Mouse (Mus musculus): ENCODE measurements around the gene Ska3. TPM values are rescaled to one million over a fixed set of nuclear protein-coding genes. Genes with fewer than 3 reads are reported as not detected.

Ska3 gene
- polyA plus RNA-seq, 1 experiment from 2014 or later = 26.9 TPM

Small RNAs within 50 kb of the gene (microRNA-seq; reads per million reads assigned to microRNA genes)
- 0.61 reads per million for gene Mir3077

Other genes with a start within 250 kb of the Ska3 start
- gene Xpo4, start 160.8 kb downstream of the Ska3 start, polyA plus RNA-seq (2015; fragmentation: Nextera tagmentation; extraction: Ambion mirVana) = 12.0 TPM in 2 replicates
- not detected in 2 replicates for gene Gm49361, start 80.1 kb downstream of the Ska3 start, polyA plus RNA-seq (2015; fragmentation: Nextera tagmentation; extraction: Ambion mirVana)
- gene Lats2, start 67.8 kb downstream of the Ska3 start, polyA plus RNA-seq (2015; fragmentation: Nextera tagmentation; extraction: Ambion mirVana) = 21.2 and 21.7 TPM in 2 replicates
- 15.7 and 17.3 TPM in 2 replicates for gene Sap18, start 28.0 kb downstream of the Ska3 start, polyA plus RNA-seq (2015; fragmentation: Nextera tagmentation; extraction: Ambion mirVana)
- 123 and 135 TPM in 2 replicates for gene Mrpl57, start within 50 bp of the Ska3 start, polyA plus RNA-seq (2015; fragmentation: Nextera tagmentation; extraction: Ambion mirVana)
- gene Zdhhc20, start 64.1 kb upstream of the Ska3 start, polyA plus RNA-seq (2015; fragmentation: Nextera tagmentation; extraction: Ambion mirVana) = 41.1 and 42.4 TPM in 2 replicates
- gene Micu2, start 173.1 kb upstream of the Ska3 start, polyA plus RNA-seq (2015; fragmentation: Nextera tagmentation; extraction: Ambion mirVana) = 82.8 and 92.5 TPM in 2 replicates
- gene Fgf9, start 244.4 kb upstream of the Ska3 start, polyA plus RNA-seq (2015; fragmentation: Nextera tagmentation; extraction: Ambion mirVana) = 7.6 and 9.2 TPM in 2 replicates